Mouse (Mus musculus): ENCODE measurements around the gene Adck1.

DNA sequence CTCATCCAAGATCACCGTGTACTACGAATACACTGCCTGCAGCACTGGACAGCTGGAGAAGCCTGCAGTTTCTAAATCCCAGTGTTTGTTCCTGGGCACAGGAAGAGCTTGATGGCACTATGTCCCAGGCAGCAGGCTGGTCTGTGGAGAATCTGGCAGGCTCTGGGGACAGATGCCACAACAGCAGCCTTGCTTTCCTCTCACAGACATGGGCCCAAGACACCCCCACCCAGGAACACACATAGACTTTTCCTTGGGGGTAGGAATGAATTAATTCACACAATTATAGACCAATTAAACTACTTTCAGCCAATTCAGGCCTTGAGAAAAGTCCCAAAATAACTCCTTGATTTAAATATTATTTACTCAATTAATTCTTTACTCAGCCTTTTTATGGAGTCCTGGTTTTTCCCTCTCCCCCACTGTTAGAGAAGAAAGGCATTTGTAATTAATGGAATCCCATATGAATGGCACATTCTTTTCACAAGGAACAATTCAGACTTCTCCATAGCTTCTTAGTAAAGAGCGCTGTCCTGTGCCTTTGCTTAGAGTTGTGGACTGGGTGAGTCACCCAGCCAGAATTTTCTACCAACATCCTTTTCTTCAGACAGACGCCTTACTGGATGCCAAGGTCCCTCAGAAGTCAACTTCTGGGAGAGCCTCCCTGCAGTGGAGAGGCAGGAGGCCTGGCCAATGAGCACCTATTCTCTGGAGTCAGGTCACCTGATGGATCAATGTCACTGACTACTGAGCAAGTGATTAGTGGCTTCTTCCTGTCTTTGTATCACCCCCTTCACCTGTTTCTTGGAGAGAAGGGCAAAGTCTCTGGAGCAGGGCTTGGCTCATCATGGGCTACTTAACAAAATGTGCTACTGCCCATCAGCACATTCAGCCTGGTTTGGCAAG, 90.6 kb downstream of the Adck1 start:
- TF ChIP-seq CTCF (IDR thresholded peaks at IDR 0.05): no peak
- no peak for TF ChIP-seq EP300 (IDR thresholded peaks at IDR 0.05; ENCODE audit: insufficient read depth, low read depth, low read length)
- no peak for TF ChIP-seq POLR2A (IDR thresholded peaks at IDR 0.05; ENCODE audit: insufficient read depth, low read depth, low read length)
